Mouse (Mus musculus) limb, embryonic 14.5 days (tissue): Measurements from ENCODE around the gene Ccnl1. TPM values are rescaled to one million over a fixed set of nuclear protein-coding genes. Genes with fewer than 3 reads are reported as not detected.

Experiments used
- ATAC-seq: fragments of 200-750 bp; cut with Nextera tagmentation; 2 replicates; pipeline ENCODE4 v1.8.0; 2017; ENCODE audit warnings: low read depth, moderate number of reproducible peaks, moderate TSS enrichment; ENCODE audit not compliant: low FRiP score
- DNase-seq: peaks from one replicate; pipeline ENCODE4 v3.0.0-alpha.2; 2015; ENCODE audit warnings: low spot score
- H3K27ac ChIP-seq: fragments of 300-500 bp; sonication (generic); replicated peaks from 2 replicates; pipeline ENCODE4 v1.5.1; 2014; ENCODE audit warnings: low read depth, mild to moderate bottlenecking, low read length, moderate library complexity, mixed read lengths
- H3K27me3 ChIP-seq: fragments of 300-500 bp; sonication (generic); 2 replicates; pipeline ENCODE4 v1.6.1; 2014; ENCODE audit warnings: low read length, mixed read lengths; ENCODE audit not compliant: control insufficient read depth, insufficient read depth
- H3K36me3 ChIP-seq: fragments of 300-500 bp; sonication (generic); 2 replicates; pipeline ENCODE4 v1.6.1; 2014; ENCODE audit warnings: mild to moderate bottlenecking, low read length, moderate library complexity, mixed read lengths; ENCODE audit not compliant: control insufficient read depth, insufficient read depth
- H3K4me1 ChIP-seq: fragments of 300-500 bp; sonication (generic); 2 replicates; pipeline ENCODE4 v1.6.1; 2014; ENCODE audit warnings: antibody characterized with exemption, low read length, mixed read lengths; ENCODE audit not compliant: control insufficient read depth, insufficient read depth
- H3K4me2 ChIP-seq: fragments of 300-500 bp; sonication (generic); replicated peaks from 2 replicates; pipeline ENCODE4 v1.6.1; 2014; ENCODE audit warnings: low read depth, mild to moderate bottlenecking, low read length, moderate library complexity; ENCODE audit not compliant: severe bottlenecking
- H3K4me3 ChIP-seq: fragments of 300-500 bp; sonication (generic); replicated peaks from 2 replicates; pipeline ENCODE4 v1.5.1; 2014; ENCODE audit warnings: low read length
- H3K9ac ChIP-seq: fragments of 300-500 bp; sonication (generic); 2 replicates; pipeline ENCODE4 v1.6.1; 2014; ENCODE audit warnings: mild to moderate bottlenecking, low read depth, low read length, moderate library complexity; ENCODE audit not compliant: severe bottlenecking
- H3K9me3 ChIP-seq: fragments of 300-500 bp; sonication (generic); 2 replicates; pipeline ENCODE4 v1.6.1; 2016; ENCODE audit warnings: low read length; ENCODE audit not compliant: control insufficient read depth
- POLR2A ChIP-seq: fragments of 200-500 bp; IDR thresholded peaks from 2 replicates; pipeline ENCODE4 v1.8.0; 2012; ENCODE audit warnings: inconsistent platforms, mild to moderate bottlenecking, moderate library complexity, borderline replicate concordance; ENCODE audit not compliant: insufficient read depth, insufficient read length; ENCODE audit errors: extremely low read depth
- WGBS: fragments of 180-500 bp; shearing (Covaris S2); extraction: QIAGEN DNeasy Blood & Tissue Kit; methylation state at CpG from one replicate; pipeline ENCODE4 v1.1.7; 2014; 5-methylcytosine and 5-hydroxymethylcytosine counted together
- polyA plus RNA-seq, 2 experiments: library from polyadenylated mRNA; depleted of rRNA in 1 of 2; stranded (reverse) in 1 of 2; unstranded in 1 of 2; fragments of >200 nt; fragmentation: Nextera tagmentation in 1 of 2; extraction: Ambion mirVana in 1 of 2; gene quantifications; 2 replicates each; pipeline versions ENCODE4 v1.2.1 to v1.2.3; 2012 to 2014

The Ccnl1 gene
- polyA plus RNA-seq, 2 experiments, result 127 to 137 TPM

GRCm38 (mm10) chr3:65905281-65906169, 52.5 kb downstream of the Ccnl1 start:
- H3K4me3 ChIP-seq, result no peak overlapping the region
- H3K9ac ChIP-seq, result no peak overlapping the region
- ATAC-seq (no peak), DNase-seq (no peak)
- no peak overlapping the region for H3K4me2 ChIP-seq
- no peaks in the 10 kb centered on the region for H3K36me3 ChIP-seq
- H3K4me1 ChIP-seq, result peaks cover 22% of the 10 kb centered on the region
- no peak for TF ChIP-seq POLR2A
- 32% methylated on average over 7 of the region's 7 CpGs for WGBS
- no peaks in the 10 kb centered on the region for H3K27me3 ChIP-seq
- H3K27ac ChIP-seq, result peak overlapping the region; percentile 26; the same call in 1 of the 2 replicates
- no peaks in the 10 kb centered on the region for H3K9me3 ChIP-seq

- Histone ChIP-seq H3K27me3 (no peaks in the 10 kb centered on the region), H3K36me3 (no peaks in the 10 kb centered on the region), H3K4me2 (no peak overlapping the region), H3K9me3 (no peaks in the 10 kb centered on the region), H3K27ac (0 out of 2 replicates have a peak overlapping the region, but pooled peaks have one; percentile 3), H3K4me1 (peaks cover 22% of the 10 kb centered on the region), H3K9ac (no peak overlapping the region), H3K4me3 (no peak overlapping the region)
- WGBS, result 17% methylated on average over 6 of the region's 6 CpGs
- DNase-seq (no peak), ATAC-seq (no peak)
- TF ChIP-seq POLR2A, result no peak
Observed at GRCm38 (mm10) chr3:65904711-65905110, 53.3 kb downstream of the Ccnl1 start.

DNA sequence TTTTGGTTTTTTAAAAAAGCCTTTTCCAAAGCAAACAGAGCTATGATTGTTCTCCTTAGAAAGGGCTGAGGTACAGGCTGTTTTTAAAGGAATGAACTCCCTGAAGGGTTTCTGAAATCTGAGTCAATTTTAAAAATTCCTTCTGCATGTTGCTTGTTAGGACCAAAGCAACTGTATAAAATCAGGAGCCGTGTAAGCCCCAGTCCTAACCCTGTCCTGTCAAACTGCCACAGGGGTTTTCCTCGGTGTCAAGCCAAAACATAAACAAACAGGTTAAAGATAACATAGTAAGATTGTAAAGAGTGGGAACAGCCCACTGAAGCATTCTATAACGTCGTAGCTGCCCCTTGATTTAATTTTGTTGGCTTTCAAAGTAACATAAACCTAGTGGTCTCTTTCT, 53.9 kb downstream of the Ccnl1 start:
- H3K4me3 ChIP-seq, result no peak overlapping the region
- 3% methylated on average over 4 of the region's 4 CpGs for WGBS
- no peak for TF ChIP-seq POLR2A
- H3K4me2 ChIP-seq, result no peak overlapping the region
- H3K4me1 ChIP-seq, result peaks cover 22% of the 10 kb centered on the region
- no peak overlapping the region for H3K9ac ChIP-seq
- no peaks in the 10 kb centered on the region for H3K27me3 ChIP-seq
- no peak for ATAC-seq
- H3K9me3 ChIP-seq, result no peaks in the 10 kb centered on the region
- no peaks in the 10 kb centered on the region for H3K36me3 ChIP-seq
- DNase-seq, result peak; percentile 34
- peak overlapping the region; percentile 3; the same call in 1 of the 2 replicates for H3K27ac ChIP-seq

- Histone ChIP-seq H3K27me3 (no peaks in the 10 kb centered on the region), H3K9me3 (no peaks in the 10 kb centered on the region), H3K4me3 (no peak overlapping the region), H3K4me1 (peaks cover 4% of the 10 kb centered on the region; the same call in 1 of the 2 replicates), H3K36me3 (no peaks in the 10 kb centered on the region), H3K9ac (no peak overlapping the region), H3K27ac (no peak overlapping the region), H3K4me2 (no peak overlapping the region)
- DNase-seq, result no peak
- WGBS, result 64% methylated on average over 8 of the region's 8 CpGs
- no peak for ATAC-seq
- no peak for TF ChIP-seq POLR2A
Observed at GRCm38 (mm10) chr3:65898598-65899278, 59.3 kb downstream of the Ccnl1 start.

GRCm38 (mm10) chr3:65897233-65897993, 60.6 kb downstream of the Ccnl1 start:
- Histone ChIP-seq H3K4me2 (no peak overlapping the region), H3K36me3 (no peaks in the 10 kb centered on the region), H3K27me3 (no peaks in the 10 kb centered on the region), H3K4me3 (no peak overlapping the region), H3K9ac (no peak overlapping the region), H3K4me1 (no peaks in the 10 kb centered on the region), H3K9me3 (no peaks in the 10 kb centered on the region), H3K27ac (no peak overlapping the region)
- DNase-seq (no peak), ATAC-seq (no peak)
- TF ChIP-seq POLR2A, result no peak
- 45% methylated on average over 3 of the region's 3 CpGs for WGBS
